Mouse (Mus musculus): ENCODE measurements around the gene Ggcx. TPM values are rescaled to one million over a fixed set of nuclear protein-coding genes. Genes with fewer than 3 reads are reported as not detected.

The Ggcx gene
- polyA plus RNA-seq, 1 experiment, result 8.1 TPM

- H3K4me3 ChIP-seq (replicated peaks; ENCODE audit: control insufficient read depth, low read depth, low read length), result no peak overlapping the region
- peak overlapping the region; percentile 61; the same call in 1 of the 2 replicates for H3K27ac ChIP-seq (ENCODE audit: control insufficient read depth, insufficient read depth, low read depth, low read length, poor library complexity)
- TF ChIP-seq POLR2A (IDR thresholded peaks at IDR 0.05; ENCODE audit: borderline replicate concordance, control insufficient read depth, low read depth, low read length), result no peak
- TF ChIP-seq CTCF (IDR thresholded peaks at IDR 0.05; ENCODE audit: control insufficient read depth, insufficient read depth, low read length), result no peak
- WGBS, result 63% methylated on average over 12 of the region's 12 CpGs
- H3K4me1 ChIP-seq (ENCODE audit: control insufficient read depth, insufficient read depth, low read length), result no peaks in the 10 kb centered on the region; the same call in 1 of the 2 replicates
Measured at GRCm38 (mm10) chr6:72479645-72480421, 65.7 kb downstream of the Ggcx start.

- H3K27ac ChIP-seq (ENCODE audit: control insufficient read depth, insufficient read depth, low read depth, low read length, poor library complexity), result peak overlapping the region; percentile 61; the same call in 1 of the 2 replicates
- no peak for TF ChIP-seq CTCF (IDR thresholded peaks at IDR 0.05; ENCODE audit: control insufficient read depth, insufficient read depth, low read length)
- TF ChIP-seq POLR2A (IDR thresholded peaks at IDR 0.05; ENCODE audit: borderline replicate concordance, control insufficient read depth, low read depth, low read length), result no peak
- no peak overlapping the region for H3K4me3 ChIP-seq (replicated peaks; ENCODE audit: control insufficient read depth, low read depth, low read length)
- 64% methylated on average over 2 of the region's 2 CpGs for WGBS
- H3K4me1 ChIP-seq (ENCODE audit: control insufficient read depth, insufficient read depth, low read length), result no peaks in the 10 kb centered on the region; the same call in 1 of the 2 replicates
Measured at GRCm38 (mm10) chr6:72480422-72480702, 66.3 kb downstream of the Ggcx start.

Other genes starting within 250 kb of the Ggcx start
- gene Atoh8, start 178.7 kb upstream of the Ggcx start, polyA plus RNA-seq (2011; ENCODE audit: insufficient read depth, insufficient read length, low replicate concordance, missing spikeins), result 0.56 and 1.9 TPM in 2 replicates
- not detected in 2 replicates for gene Sftpb, start 109.7 kb upstream of the Ggcx start, polyA plus RNA-seq (2011; ENCODE audit: insufficient read depth, insufficient read length, low replicate concordance, missing spikeins)
- 30.0 and 53.7 TPM in 2 replicates for gene Usp39, start 69.1 kb upstream of the Ggcx start, polyA plus RNA-seq (2011; ENCODE audit: insufficient read depth, insufficient read length, low replicate concordance, missing spikeins)
- 12.9 and 21.8 TPM in 2 replicates for gene 0610030E20Rik, start 67.0 kb upstream of the Ggcx start, polyA plus RNA-seq (2011; ENCODE audit: insufficient read depth, insufficient read length, low replicate concordance, missing spikeins)
- gene Tmem150a, start 58.9 kb upstream of the Ggcx start, polyA plus RNA-seq (2011; ENCODE audit: insufficient read depth, insufficient read length, low replicate concordance, missing spikeins), result 2.2 and 10.2 TPM in 2 replicates
- gene Rnf181, start 47.4 kb upstream of the Ggcx start, polyA plus RNA-seq (2011; ENCODE audit: insufficient read depth, insufficient read length, low replicate concordance, missing spikeins), result 62.6 and 104 TPM in 2 replicates
- 80.8 and 96.2 TPM in 2 replicates for gene Vamp5, start 33.8 kb upstream of the Ggcx start, polyA plus RNA-seq (2011; ENCODE audit: insufficient read depth, insufficient read length, low replicate concordance, missing spikeins)
- gene Vamp8, start 23.6 kb upstream of the Ggcx start, polyA plus RNA-seq (2011; ENCODE audit: insufficient read depth, insufficient read length, low replicate concordance, missing spikeins), result 483 and 542 TPM in 2 replicates
- gene Mat2a, start 25.2 kb downstream of the Ggcx start, polyA plus RNA-seq (2011; ENCODE audit: insufficient read depth, insufficient read length, low replicate concordance, missing spikeins), result 69.9 and 85.8 TPM in 2 replicates
- not detected in 2 replicates for gene Sh2d6, start 107.4 kb downstream of the Ggcx start, polyA plus RNA-seq (2011; ENCODE audit: insufficient read depth, insufficient read length, low replicate concordance, missing spikeins)
- gene Capg, start 130.1 kb downstream of the Ggcx start, polyA plus RNA-seq (2011; ENCODE audit: insufficient read depth, insufficient read length, low replicate concordance, missing spikeins), result 16.4 and 60.4 TPM in 2 replicates
- 2.7 and 5.2 TPM in 2 replicates for gene Elmod3, start 184.1 kb downstream of the Ggcx start, polyA plus RNA-seq (2011; ENCODE audit: insufficient read depth, insufficient read length, low replicate concordance, missing spikeins)
- 1.3 and 4.0 TPM in 2 replicates for gene Retsat, start 184.2 kb downstream of the Ggcx start, polyA plus RNA-seq (2011; ENCODE audit: insufficient read depth, insufficient read length, low replicate concordance, missing spikeins)
- gene Tgoln1, start 202.7 kb downstream of the Ggcx start, polyA plus RNA-seq (2011; ENCODE audit: insufficient read depth, insufficient read length, low replicate concordance, missing spikeins), result 6.4 and 13.5 TPM in 2 replicates

All from bone marrow, adult 2 months (tissue).